Mouse (Mus musculus): ENCODE data around the gene Cpe.

DNA sequence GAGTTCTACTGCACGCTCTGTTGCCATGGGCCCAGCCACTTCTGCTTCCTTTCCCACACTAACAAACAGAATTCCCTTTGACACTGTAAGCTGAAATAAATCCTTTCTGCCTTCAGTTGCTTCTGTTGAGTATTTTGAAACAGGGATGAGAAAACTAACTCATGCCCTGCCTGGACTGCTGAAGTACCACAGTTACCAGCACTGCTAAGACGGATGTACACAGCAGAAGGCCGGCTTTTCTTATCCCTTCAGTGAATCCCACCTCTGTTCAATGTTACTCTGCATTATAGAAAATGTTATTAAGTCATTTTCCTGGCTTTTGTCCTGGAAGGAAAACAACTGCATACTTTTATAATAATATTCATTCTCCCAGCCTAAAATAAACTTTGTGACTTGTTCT lies 45.7 kb downstream of the Cpe start:
- TF ChIP-seq POLR2AphosphoS2 (IDR thresholded peaks at IDR 0.05; ENCODE audit: insufficient read length, low read depth), result no peak
- no peak for TF ChIP-seq POLR2A (IDR thresholded peaks at IDR 0.05; ENCODE audit: insufficient read length, low read depth)
- no peak for TF ChIP-seq E2F4 (IDR thresholded peaks at IDR 0.05; ENCODE audit: insufficient read depth)

Measured in myocyte (in vitro differentiated cells).